Mouse (Mus musculus): Measurements from ENCODE around the gene Gm10662.
"Not testable (repeated sequence)": the region's sequence is repeated elsewhere in the genome, so short reads cannot be mapped to it uniquely, and the experiment has no call there.

Gm10662 gene

DNA sequence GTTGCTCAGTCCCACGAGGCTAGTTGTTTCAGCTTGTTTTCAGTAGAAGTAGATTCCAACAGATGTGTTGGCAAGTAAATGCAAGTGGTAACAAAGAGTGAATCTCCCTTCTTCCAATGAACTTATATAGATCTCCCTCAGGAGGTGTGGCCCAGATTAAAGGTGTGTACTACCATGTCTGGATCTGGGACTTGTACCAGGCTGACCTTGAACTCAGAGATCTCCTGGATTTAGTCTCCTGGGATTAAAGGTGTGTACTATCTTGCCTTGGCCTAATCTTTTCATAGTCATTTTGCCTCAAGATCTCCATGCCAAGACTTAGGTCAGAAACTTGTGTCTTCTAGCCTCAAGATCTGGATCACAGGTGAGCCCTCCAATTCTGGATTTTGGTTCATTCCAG is at the start of gene Gm10662:
Gm10662 (minus strand) TSS at position 101 of the 400 bp plus-strand sequence.
- not testable (repeated sequence) for DNase-seq

DNA sequence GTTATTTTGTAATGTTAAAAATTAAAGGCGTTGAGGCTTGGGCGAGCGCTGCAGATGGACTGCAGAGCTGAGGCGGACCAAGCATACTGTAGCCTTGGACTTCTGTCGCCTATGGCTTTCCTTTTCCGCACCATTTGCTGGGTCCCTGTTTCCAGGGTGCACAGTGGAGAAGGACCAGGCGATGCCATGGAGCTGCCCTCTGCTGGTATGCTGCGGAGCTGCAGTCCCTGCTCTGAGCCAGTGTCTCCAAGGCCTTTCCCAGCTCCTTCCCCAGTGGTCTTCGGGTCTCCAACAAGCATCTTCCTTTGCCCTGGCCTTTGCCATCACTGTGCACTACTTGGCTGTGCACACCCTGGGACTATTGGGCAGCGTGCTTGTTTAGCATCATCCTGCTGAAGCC is 19.2 kb upstream of the Gm10662 start:
- DNase-seq = not testable (repeated sequence)

Data from cerebellum, postnatal 25 days (tissue).